Mouse (Mus musculus) spleen, postnatal 10 days (tissue): ENCODE results near the gene Zfp655.
A peak's percentile ranks its signal among the peaks of the same experiment; 100 is the strongest.
"Not testable (repeated sequence)": the region's sequence is repeated elsewhere in the genome, so short reads cannot be mapped to it uniquely, and the experiment has no call there.

Experiments
- DNase-seq, 2 experiments: peaks; one replicate each; pipeline ENCODE4 v3.0.0; 2021 to 2022; ENCODE audit warnings: low spot score in 2 of 2

Zfp655 gene

DNA sequence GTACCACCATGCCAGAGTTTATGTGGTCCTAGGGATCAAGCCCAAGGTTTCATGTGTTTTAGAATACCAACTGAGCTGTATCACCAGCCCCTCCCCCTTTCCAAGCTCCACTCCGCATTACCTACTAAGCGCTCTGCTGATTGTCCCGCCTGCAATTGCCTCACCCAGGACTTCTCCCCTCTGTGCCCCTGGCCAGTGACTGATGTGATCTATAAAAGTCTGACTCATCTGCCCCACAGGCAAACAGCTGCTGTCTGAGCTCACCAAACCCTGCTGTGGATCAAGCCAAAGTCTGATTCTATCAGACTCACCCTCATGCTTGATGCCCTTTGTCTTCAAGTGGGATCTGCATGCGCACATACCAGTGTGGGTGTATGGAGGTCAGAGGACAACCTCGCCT, 8.7 kb upstream of the Zfp655 start:
- DNase-seq = no peak

DNA sequence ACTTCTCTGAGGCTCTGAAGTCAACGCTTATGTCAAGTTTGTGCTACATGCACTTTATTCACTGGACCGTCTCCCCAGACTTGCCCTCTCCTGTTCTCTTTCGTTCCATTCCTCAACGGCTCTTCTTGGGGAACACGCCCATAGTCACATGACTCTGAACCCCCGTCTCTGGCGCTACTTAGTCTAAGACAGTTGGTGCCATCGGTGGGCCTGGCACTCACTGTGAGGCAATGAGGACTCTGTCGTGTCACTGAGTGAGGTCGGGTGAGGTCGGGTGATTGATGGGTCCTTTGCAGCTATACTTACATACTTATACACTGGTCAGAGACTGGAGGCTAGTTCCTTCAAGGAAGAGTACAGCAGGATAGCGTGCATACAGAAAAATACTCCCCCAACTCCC, 8.1 kb upstream of the Zfp655 start:
- DNase-seq = no peak

DNA sequence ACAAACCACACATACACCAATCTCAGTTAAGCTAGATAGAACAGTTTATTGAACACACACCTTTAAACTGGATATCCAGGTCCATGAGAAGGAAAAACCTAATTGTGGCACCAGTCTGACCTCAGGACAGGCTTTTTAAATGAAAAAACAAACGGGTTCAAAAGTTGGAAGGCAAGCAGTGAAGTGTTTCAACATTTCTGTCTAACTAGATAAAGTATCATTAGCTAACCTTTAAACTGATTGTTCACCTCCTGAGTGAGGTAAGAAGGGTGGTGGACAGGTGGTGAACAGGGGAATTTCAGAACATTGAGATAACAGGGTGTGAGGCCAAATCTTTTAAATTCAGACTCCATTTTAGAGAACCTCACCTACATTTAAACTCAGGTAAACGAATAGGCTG, 5.1 kb upstream of the Zfp655 start:
- DNase-seq = no peak

DNA sequence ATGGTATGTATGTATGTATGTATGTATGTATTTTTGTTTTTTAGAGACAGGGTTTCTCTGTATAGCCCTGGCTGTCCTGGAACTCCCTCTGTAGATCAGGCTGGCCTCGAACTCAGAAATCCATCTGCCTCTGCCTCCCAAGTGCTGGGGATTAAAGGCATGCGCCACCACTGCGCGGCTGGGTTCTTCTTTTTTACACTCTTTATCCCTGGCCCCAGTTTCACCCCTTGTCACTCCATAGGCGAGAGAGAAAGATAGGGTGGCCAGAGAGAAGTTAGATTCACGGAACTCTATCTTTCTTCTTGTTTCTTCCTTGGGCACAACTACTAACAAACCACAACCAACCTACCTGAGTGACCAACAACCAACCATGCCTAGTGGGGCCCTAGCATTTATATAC, 2.2 kb upstream of the Zfp655 start:
- DNase-seq = not testable (repeated sequence)

DNA sequence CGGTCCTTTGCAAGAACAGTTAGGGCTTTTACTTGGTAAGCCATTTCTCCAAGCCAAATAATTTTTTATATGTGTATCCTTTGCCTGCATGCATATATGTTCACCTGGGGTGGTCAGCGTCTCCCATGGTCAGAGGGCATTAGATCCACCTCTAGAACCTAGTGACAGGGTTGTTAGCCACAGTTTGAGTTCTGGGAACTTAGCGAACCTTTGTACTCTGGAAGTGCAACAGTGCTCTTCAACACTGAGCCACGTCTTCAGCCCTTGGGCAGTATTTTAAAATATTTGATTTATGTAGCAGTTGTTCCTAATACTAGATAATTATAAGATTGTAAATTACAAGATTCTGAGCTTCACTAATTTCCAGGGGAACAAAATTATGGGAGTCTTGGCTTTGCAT, 874 bp upstream of the Zfp655 start:
- DNase-seq = no peak

DNA sequence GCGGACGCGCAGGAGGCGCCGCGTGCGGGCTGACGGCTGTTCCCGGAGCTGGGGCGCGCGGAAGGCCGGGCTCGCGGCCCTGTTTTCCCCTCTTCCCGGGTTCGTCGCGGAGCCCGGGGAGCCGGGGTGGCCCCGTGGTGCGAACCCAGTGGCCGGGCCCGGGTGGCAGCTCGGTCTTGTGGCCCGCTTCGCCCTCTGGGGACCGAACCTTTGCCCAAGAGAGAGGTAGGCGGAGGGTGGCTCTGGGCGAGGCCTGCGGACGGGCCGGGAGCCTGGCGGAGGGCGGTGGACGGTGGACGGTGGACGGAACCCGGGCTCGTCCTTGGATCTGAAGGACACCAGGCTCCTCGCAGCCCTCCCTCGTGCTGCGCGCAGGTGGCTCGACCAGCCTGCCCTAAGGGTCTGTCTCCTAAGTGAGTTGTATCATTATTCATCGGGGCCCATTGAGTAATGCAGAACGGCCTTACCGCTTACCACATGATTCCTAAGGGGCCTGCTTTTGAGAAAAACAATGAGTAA, 437 bp downstream of the Zfp655 start:
- DNase-seq = no peak

DNA sequence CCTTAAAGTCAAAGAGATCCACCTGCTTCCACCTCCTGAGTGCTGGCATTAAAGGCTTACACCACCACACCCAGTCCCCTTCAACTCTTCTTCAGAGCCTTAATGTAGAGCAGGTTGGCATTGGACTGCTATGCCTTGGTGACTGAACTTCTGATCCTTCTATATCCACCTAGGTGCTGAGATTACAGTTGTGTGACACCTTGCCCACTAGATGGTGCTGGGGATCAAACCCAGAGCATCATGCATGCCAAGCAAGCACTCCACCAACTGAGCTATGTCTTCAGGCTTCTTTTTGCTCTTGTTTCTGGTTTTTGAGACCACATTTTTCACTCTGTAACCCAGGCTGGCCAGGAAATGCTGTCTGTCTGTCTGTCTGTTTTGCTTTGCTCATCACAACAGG, 3.1 kb downstream of the Zfp655 start:
- peak in 1 of 2 experiments; percentile 52 for DNase-seq

DNA sequence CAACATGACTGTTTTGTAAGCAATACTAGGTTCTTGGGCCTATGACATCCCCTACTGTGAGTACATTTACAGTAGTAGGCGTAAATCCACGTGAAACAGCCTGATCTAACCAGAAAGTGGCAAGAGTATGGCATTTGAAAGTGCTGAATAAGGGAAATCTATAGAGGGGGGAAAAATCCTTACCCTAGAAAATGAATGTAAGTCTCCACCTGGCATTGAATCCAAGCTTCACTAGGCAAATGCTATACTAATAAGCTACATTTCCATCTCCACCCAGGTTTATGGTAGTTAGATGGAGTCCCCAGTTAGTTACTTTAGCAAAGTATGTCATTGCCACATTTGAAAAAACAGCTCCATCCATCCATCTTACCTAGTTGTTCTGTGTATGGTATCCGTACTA, 18.0 kb downstream of the Zfp655 start:
- DNase-seq = no peak

DNA sequence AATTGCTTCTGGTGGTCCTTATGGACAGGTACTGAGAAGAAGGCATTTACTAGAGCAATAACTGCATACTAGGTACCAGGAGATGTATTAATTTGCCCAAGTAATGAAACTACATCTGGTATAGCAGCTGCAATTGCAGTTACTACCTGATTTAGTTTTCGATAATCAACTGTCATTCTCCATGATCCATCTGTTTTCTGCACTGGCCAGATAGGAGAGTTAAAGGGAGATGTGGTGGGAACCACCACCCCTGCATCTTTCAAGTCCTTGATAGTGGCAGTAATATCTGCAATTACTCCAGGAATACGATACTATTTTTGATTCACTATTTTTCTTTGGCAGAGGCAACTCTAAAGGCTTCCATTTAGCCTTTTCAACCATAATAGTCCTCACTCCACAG, 42.1 kb downstream of the Zfp655 start:
- not testable (repeated sequence) for DNase-seq

DNA sequence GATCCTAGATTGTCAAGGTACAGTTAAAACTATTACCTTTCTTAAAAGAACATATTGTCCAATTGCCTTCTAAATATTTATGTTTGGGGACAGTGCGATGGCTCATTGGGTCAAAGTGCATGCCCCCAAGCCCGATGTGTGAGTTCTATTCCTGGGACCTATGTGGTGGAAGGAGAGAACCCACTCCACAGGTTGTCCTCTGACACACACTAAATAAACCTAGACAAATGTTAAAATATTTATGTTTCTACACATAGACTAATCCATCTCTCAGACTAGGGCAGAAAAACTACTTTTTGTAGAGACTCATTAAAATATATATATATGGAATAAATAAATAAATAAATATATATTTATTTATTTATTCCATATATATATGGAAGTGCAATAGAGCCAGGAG, 48.4 kb downstream of the Zfp655 start:
- no peak for DNase-seq

DNA sequence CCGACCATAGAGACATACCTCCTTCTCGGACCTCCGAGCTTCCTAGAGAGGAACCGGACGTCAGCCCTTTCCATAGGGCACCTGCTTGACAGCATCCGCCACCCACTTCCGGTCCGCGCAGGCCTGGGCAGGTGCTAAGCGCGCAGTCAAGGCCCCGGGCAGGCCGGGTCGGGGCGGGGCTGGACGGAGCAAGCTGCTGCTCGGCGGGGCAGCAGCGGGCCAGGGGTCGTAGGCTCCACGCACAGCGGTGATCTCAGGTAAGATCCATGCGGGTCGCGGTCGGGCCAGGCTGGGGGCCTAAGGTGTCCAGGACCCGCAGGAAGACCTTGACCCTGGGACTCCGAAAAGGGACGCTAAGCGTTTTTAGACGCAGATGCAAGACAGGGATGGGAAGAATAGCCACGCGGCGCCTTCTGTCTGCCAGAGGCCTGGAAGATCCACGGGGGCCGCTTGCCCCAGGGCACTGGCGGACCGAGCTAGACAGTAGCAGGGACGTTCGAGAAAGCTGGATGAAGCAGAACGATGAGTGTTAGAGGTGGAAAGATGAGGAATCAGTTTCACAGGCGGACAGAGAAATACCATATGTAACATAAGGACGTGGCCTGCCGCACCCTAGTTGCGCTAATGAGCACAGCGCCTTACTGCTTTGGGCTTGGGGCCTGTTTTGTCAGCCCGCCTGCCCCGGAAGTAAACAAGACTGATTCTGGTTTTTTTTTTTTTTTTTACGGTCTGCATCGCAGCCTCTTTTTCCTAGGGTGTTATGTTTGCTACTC, 49.0 kb downstream of the Zfp655 start, which contains the start of gene Zscan25:
Gene Zscan25, plus strand, starts transcription at position 130 of the 773 bp plus-strand sequence.
- DNase-seq = peak; percentile 80 to 93

DNA sequence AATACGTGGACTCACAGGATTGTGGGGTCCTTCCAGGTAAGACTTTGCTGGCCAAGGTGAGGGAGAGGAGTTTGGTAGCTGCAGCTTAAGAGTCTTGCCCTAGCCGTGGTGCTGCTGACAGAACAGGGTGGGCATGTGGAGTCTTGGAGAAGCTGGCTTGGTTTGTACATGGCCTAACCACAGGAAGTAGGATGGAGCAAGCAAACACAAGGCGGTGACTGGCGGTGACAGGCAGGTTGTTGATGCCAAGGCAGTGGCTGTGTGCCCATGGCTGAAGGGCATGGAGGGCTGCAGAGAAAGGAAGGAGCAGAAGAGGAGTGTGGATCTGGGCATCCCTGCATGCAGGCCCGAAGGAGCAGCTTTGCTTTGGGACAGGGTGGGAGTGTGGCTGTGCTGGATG, 56.9 kb downstream of the Zfp655 start:
- no peak for DNase-seq

DNA sequence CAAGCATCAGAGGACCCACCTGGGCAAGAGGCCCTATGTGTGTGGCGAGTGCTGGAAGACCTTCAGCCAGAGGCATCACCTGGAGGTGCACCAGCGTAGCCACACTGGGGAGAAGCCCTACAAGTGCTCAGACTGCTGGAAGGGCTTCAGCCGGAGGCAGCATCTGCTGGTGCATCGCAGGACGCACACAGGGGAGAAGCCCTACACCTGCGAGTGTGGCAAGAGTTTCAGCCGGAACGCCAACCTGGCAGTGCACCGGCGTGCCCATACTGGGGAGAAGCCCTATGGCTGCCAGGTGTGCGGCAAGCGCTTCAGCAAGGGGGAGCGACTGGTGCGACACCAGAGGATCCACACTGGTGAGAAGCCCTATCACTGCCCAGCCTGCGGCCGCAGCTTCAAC, 59.2 kb downstream of the Zfp655 start:
- no peak for DNase-seq

DNA sequence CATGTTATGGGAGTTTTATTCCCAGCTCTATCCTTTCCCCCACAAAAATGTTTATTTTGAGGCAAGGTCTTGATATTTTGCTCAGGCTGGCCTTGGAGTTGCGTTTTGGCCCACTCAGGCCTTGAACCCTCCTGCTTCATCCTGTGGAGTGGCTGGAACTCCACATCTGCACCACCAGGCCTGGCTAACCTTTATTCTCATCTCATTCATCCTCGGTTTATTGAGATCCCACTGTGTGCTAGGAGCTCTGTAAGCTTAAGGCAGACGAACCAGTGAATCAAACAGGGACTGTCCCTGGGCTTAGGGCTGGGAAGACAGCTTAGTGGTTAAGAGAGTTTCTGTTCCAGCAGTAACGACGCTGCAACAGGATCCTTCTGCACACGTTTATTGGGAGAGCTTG, 60.9 kb downstream of the Zfp655 start:
- DNase-seq = no peak
